Mouse (Mus musculus) cortical plate, adult 2 months (tissue): Measurements from ENCODE around the gene Ctsh. TPM values are rescaled to one million over a fixed set of nuclear protein-coding genes. Genes with fewer than 3 reads are reported as not detected.

Experiments used
- H3K27ac ChIP-seq: fragments of 200-500 bp; 2 replicates; pipeline ENCODE4 v1.5.1; 2012; ENCODE audit warnings: low read length, control low read depth, inconsistent platforms; ENCODE audit not compliant: insufficient read depth
- H3K4me1 ChIP-seq: fragments of 200-500 bp; 2 replicates; pipeline ENCODE4 v1.6.1; 2011; ENCODE audit warnings: low read length; ENCODE audit not compliant: control insufficient read depth, insufficient read depth
- H3K4me3 ChIP-seq: fragments of 200-500 bp; 2 replicates; pipeline ENCODE4 v1.5.1; 2011; ENCODE audit warnings: mild to moderate bottlenecking, low read length, control low read depth; ENCODE audit not compliant: insufficient read depth
- CTCF ChIP-seq: fragments of 200-500 bp; IDR thresholded peaks from 2 replicates; pipeline ENCODE4 v1.5.1; 2011; ENCODE audit warnings: mild to moderate bottlenecking, control low read depth, low read length; ENCODE audit not compliant: insufficient read depth; ENCODE audit errors: extremely low read depth
- POLR2A ChIP-seq: fragments of 200-500 bp; IDR thresholded peaks from 2 replicates; pipeline ENCODE4 v1.6.1; 2011; ENCODE audit warnings: mild to moderate bottlenecking, low read length, control low read depth; ENCODE audit not compliant: insufficient read depth; ENCODE audit errors: extremely low read depth
- polyA plus RNA-seq: library from polyadenylated mRNA; depleted of rRNA; stranded (reverse); fragments of >200 nt; gene quantifications from 2 replicates; pipeline ENCODE4 v1.2.3, GENCODE M21; 2012; rRNA removed

The Ctsh gene
- polyA plus RNA-seq, 1 experiment, result 17.3 TPM

DNA sequence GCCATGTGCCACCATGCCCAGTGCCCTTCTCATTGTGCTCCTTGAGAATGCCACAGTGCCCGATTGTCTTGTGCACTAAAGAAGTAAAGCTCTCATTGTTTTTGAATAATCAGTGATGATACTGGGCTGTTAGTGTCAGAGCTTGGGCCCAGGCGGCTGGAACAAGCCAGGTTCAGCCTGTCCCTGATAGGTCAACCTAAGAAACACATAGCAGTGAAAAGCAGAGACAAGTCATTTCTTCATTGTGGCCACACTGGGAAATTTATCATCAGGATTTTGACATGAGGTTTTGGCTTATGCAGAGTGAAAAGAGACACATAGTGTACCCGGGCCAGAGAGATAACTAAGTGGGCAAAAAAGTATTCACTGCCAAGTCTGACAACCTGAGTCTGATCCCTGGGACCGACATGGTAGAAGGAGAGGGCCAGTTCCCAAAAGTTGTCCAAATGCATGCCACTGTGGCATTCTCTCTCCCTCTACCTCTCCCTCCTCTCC, 68.3 kb downstream of the Ctsh start:
- H3K4me3 ChIP-seq, result no peak overlapping the region
- H3K4me1 ChIP-seq, result 0 out of 2 replicates have a peak, but pooled peaks cover 2% of the 10 kb centered on the region
- no peak overlapping the region for H3K27ac ChIP-seq

DNA sequence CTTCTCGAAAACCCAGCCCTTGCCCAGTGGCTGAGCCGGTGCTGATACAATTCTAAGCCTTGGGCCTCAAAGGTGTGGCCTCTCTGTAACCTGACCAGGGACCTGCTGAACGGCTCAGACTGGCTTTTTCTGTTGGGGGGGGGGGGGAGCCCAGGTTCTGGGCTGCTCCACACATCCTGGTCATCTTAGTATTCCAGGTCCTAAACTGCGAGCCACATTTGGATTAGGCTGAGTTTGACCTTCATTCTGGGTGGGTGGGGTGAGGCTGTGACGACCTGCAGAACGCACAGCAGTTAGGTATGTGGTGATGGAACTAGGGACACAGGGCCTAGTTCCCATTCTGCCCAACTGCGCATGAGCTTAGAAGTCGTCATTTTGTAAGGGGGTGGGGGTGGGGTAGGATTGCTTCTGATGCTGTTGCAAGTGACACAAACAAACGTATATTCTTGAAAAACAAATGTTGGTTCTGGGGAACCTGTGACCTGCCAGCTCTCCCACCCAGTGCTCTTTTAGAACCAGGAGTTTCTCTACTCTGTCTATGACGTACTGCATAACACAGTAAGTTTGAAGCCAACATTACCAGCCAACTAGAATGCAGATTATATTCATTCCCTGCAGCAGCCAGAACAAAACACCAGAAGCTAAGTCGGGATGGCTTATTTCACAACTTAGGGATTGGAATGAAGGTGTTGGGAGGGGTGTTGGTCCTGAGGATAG, 70.4 kb downstream of the Ctsh start:
- H3K4me1 ChIP-seq, result 0 out of 2 replicates have a peak, but pooled peaks cover 2% of the 10 kb centered on the region
- TF ChIP-seq POLR2A (no peak), CTCF (no peak)
- no peak overlapping the region for H3K27ac ChIP-seq
- no peak overlapping the region for H3K4me3 ChIP-seq

More for the DNA sequence above, 68.3 kb downstream of the Ctsh start:
- TF ChIP-seq POLR2A (no peak), CTCF (no peak)

DNA sequence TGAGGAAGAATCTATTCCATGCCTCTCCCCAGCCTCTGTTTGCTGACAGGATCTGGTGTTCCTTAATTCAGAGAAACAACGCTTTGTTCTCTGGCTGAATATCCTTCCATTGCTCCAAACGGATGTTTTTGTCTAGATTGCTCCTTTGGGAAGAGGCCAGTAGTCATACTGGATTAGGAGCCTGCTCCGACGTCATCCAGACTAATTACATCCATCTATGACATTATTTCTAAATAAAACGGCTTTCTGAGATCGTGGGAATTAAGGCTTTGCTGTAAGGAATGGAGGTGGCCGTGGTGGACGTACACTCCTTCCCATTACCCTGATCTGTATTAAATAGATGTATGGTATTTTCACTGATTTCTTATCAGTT, 70.9 kb downstream of the Ctsh start:
- TF ChIP-seq POLR2A (no peak), CTCF (no peak)
- Histone ChIP-seq H3K4me3 (no peak overlapping the region), H3K27ac (no peak overlapping the region), H3K4me1 (0 out of 2 replicates have a peak, but pooled peaks cover 2% of the 10 kb centered on the region)

Other genes with a start within 250 kb of the Ctsh start
- 124 and 142 TPM in 2 replicates for gene Rasgrf1, start 144.2 kb upstream of the Ctsh start, polyA plus RNA-seq
- 410 and 423 TPM in 2 replicates for gene Morf4l1, start 60.6 kb downstream of the Ctsh start, polyA plus RNA-seq
- gene Adamts7, start 108.9 kb downstream of the Ctsh start, polyA plus RNA-seq, result 0.55 and 0.61 TPM in 2 replicates
- 10.4 and 11.4 TPM in 2 replicates for gene Tbc1d2b, start 216.7 kb downstream of the Ctsh start, polyA plus RNA-seq